Mouse (Mus musculus): ENCODE results near the gene Tnp2.

The Tnp2 gene

GRCm38 (mm10) chr16:10769661-10770060 is 18.8 kb downstream of the Tnp2 start:
- peak in 1 of 2 experiments; percentile 26 for DNase-seq (ENCODE audit: low spot score in 2 of 2)

- no peak for DNase-seq (ENCODE audit: low spot score in 2 of 2)
Measured at GRCm38 (mm10) chr16:10768821-10769220, 19.6 kb downstream of the Tnp2 start.

- peak; percentile 29 to 74 for DNase-seq (ENCODE audit: low spot score in 2 of 2)
Measured at GRCm38 (mm10) chr16:10767158-10767557, 21.3 kb downstream of the Tnp2 start.

- DNase-seq (ENCODE audit: low spot score in 2 of 2) = no peak
Measured at GRCm38 (mm10) chr16:10764323-10764722, 24.1 kb downstream of the Tnp2 start.

DNA sequence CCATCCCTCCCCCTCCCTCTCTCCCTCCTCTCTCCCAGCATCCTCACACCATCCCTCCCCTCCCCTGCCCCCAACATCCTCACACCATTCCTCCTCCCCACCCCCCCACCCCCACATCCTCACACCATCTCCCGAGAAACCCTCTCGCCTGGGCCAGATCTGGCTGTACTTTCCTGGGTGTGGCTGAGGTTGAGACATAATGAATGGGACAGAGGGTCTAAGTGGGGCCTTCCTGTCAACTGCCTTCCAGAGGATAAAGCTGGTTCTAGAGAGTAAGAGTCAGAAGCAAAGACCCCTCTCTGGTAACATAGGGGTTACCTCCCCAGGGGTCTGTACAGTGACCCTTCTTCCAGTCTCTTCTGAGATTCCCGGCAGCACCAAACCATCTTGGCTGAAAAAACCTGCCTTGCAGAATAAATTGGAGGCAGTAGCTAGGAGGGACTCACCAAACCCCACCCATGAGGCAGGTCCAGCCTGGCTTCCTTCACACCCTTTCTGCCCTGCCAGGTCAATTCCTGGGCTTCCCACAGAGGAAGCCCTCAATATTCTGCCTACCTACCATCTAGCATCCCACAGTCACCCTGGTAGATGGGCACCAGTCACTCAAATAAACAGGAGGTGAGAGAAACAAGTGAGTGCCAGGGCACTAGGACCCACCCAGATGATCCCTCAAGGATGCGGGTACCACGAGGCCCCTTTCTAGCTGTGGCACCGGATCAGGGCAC is 24.8 kb downstream of the Tnp2 start:
- DNase-seq (ENCODE audit: low spot score in 2 of 2) = no peak

- no peak for DNase-seq (ENCODE audit: low spot score in 2 of 2)
Measured at GRCm38 (mm10) chr16:10762569-10763180, 25.8 kb downstream of the Tnp2 start.

DNA sequence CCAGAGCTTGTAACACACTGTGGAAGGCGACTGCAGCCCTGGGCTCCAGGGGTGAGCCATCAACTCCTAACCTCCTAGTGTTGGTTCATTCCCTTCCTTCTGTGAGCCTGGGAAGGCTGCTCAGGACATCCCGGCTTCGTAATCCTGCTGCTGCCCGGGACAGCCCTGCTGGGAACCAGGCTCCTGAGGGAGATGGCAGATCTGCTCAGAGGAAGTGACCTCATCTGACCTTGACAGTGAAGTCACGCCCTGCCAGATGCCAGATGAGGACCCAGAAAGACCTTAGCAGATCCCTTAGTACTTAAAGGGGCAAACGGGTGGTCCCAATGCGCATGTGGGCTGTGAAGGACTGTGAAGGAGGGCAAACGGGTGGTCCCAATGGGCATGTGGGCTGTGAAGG is 27.3 kb downstream of the Tnp2 start:
- DNase-seq (ENCODE audit: low spot score in 2 of 2) = no peak

- DNase-seq (ENCODE audit: low spot score in 2 of 2) = no peak
Measured at GRCm38 (mm10) chr16:10756168-10756567, 32.3 kb downstream of the Tnp2 start.

- no peak for DNase-seq (ENCODE audit: low spot score in 2 of 2)
Measured at GRCm38 (mm10) chr16:10754521-10755296, 33.8 kb downstream of the Tnp2 start.

- no peak for DNase-seq (ENCODE audit: low spot score in 2 of 2)
Measured at GRCm38 (mm10) chr16:10749824-10750223, 38.6 kb downstream of the Tnp2 start.

DNA sequence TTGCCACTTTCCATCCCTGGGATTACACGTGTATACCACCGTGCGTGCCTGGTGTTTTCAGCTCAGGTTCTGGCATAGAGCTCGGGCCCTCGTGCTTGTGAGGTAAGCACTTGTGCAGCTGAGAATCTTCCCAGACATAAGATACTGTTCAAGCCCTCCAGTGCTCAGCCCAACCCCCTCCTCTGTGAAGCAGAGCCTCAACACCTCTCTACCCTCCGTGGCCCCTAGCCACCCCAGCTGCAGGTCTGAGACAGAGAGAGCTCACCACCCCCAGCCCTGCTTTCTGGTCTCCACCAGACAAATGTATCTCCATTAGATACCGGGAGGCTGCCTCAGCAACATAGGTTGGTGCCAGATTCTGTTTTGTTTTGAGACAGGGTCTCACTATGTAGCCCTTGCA is 39.2 kb downstream of the Tnp2 start:
- DNase-seq (ENCODE audit: low spot score in 2 of 2) = no peak

DNA sequence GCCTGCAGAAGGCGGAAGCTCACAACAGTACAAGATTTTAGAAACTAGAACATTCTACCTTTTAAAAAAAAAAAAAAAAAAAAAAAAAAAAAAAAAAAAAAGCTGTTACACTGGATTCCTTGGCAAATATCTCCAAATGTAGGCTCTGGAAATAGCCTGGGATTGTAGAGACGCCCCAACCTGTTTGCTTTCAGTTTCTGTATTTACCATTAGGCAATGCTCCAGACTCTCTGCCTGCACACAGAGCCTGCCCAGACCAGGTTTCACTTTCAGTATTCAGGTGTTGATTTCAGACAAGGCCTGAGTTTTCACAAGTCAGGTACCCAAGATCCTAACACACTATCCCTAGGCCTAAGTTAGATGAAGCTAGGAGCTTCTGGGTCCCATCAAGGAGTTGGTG is 47.4 kb downstream of the Tnp2 start:
- no peak for DNase-seq (ENCODE audit: low spot score in 2 of 2)

GRCm38 (mm10) chr16:10739854-10740398 is 48.5 kb downstream of the Tnp2 start:
- no peak for DNase-seq (ENCODE audit: low spot score in 2 of 2)

GRCm38 (mm10) chr16:10738866-10739265 is 49.6 kb downstream of the Tnp2 start:
- no peak for DNase-seq (ENCODE audit: low spot score in 2 of 2)
